Mouse (Mus musculus): ENCODE data around the gene Tnr. TPM values are rescaled to one million over a fixed set of nuclear protein-coding genes. Genes with fewer than 3 reads are reported as not detected.

The Tnr gene
- polyA plus RNA-seq, 1 experiment from 2014 or later: not detected

DNA sequence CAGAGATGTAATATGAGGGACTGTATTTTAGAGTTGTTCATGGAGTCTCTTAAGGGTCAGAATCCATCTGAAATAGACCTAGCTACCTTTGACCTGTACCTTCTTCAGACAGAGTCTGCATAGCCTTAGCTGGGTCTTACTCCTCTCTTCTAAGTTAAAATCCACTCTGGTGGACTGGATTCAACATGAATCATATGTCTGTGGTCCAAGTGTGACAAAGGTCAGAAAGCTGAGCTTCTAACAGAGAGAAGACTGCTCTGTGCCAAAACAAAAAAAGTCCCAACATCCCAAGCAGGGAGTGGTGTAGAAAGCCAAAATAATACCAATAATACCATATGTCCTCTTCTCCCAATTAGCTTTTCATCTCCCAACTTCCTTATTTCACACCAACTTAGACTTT lies 444.8 kb downstream of the Tnr start:
- Histone ChIP-seq H3K9me3 (no peaks in the 10 kb centered on the region), H3K9ac (no peak overlapping the region), H3K27ac (replicated peaks) (no peak overlapping the region), H3K4me1 (no peaks in the 10 kb centered on the region), H3K4me2 (no peak overlapping the region), H3K27me3 (replicated peaks) (no peaks in the 10 kb centered on the region), H3K36me3 (no peaks in the 10 kb centered on the region), H3K4me3 (no peak overlapping the region)
- ATAC-seq (ENCODE audit: extremely low read depth, insufficient number of reproducible peaks, low FRiP score, low TSS enrichment): no peak

DNA sequence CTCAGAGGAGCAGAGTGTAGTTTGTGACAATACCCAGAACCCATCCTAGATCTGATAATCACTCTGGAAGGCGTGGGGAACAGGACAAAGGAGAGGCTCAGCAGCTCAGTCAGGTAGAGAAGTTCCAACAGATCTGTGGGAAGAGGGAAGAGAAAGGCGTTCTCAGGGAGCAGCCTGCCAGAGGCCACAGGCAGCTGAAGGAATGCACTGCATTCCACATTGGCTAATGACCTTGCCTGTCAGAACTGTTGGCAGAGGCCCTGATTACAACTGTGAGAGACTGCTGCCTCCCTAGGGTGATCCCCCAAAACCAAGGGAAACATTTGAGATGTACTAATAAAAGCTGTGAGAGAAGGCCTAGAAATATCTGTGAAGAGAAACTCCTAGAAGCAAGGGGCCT lies 454.2 kb downstream of the Tnr start:
- Histone ChIP-seq H3K9me3 (no peaks in the 10 kb centered on the region), H3K4me1 (peaks cover 8% of the 10 kb centered on the region), H3K27ac (replicated peaks) (0 out of 2 replicates have a peak overlapping the region, but pooled peaks have one; percentile 10), H3K36me3 (no peaks in the 10 kb centered on the region), H3K27me3 (replicated peaks) (no peaks in the 10 kb centered on the region), H3K9ac (no peak overlapping the region), H3K4me2 (no peak overlapping the region), H3K4me3 (no peak overlapping the region)
- ATAC-seq (ENCODE audit: extremely low read depth, insufficient number of reproducible peaks, low FRiP score, low TSS enrichment): no peak
- 15% methylated on average over 2 of the region's 2 CpGs for WGBS

DNA sequence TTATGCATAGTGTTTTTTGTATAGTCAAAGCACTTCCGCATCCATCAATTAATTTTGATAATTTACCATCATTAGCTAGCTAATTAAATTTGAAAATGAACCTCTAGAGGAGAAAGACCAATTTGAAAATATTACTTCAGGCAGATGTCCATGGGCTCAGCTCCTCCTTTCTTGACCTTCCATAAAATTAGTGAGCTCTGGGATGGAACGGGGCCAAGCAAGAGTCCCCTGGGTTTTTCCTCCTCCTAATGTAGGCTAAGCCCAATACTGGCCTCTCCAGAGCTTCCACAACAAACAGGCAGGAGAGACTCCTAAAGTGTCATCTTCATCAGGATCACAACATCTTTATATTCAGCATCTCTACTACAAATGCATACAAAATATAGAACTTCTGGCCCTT lies 455.5 kb downstream of the Tnr start:
- peaks cover 8% of the 10 kb centered on the region for H3K4me1 ChIP-seq
- H3K9ac ChIP-seq: no peak overlapping the region
- H3K4me2 ChIP-seq: no peak overlapping the region
- no peaks in the 10 kb centered on the region for H3K27me3 ChIP-seq (replicated peaks)
- no peaks in the 10 kb centered on the region for H3K9me3 ChIP-seq
- ATAC-seq (ENCODE audit: extremely low read depth, insufficient number of reproducible peaks, low FRiP score, low TSS enrichment): no peak
- no peak overlapping the region for H3K4me3 ChIP-seq
- no peaks in the 10 kb centered on the region for H3K36me3 ChIP-seq
- H3K27ac ChIP-seq (replicated peaks): no peak overlapping the region
- WGBS: 89% methylated on average over 2 of the region's 2 CpGs

DNA sequence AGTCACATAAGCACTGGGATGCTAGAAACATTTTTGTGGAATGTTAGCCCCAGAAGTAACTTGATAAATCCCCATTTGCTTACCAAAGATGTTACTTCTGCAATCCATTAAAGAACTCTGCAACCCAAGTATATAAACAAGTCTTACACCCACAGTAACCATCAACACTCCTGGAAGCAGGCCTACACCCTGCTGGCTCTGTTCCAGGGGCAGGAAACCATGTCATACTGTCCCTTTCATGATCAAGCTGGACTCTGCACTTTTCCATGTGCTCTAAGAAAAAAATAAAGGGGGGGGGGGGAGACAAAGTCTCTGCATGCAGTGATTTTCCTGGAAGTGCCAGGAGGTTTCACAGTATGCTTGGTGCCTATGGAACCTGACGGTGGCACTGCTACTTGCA lies 456.8 kb downstream of the Tnr start:
- Histone ChIP-seq H3K4me1 (peaks cover 8% of the 10 kb centered on the region), H3K4me2 (no peak overlapping the region), H3K36me3 (no peaks in the 10 kb centered on the region), H3K9ac (no peak overlapping the region), H3K27me3 (replicated peaks) (no peaks in the 10 kb centered on the region), H3K4me3 (no peak overlapping the region), H3K9me3 (no peaks in the 10 kb centered on the region), H3K27ac (replicated peaks) (no peak overlapping the region)
- no peak for ATAC-seq (ENCODE audit: extremely low read depth, insufficient number of reproducible peaks, low FRiP score, low TSS enrichment)
- 77% methylated on average over 1 of the region's 1 CpGs for WGBS

All from heart, embryonic 13.5 days (tissue).